Mouse (Mus musculus) liver, embryonic 14.5 days (tissue): ENCODE measurements around the gene Gm45062. TPM values are rescaled to one million over a fixed set of nuclear protein-coding genes. Genes with fewer than 3 reads are reported as not detected.

Source experiments
- ATAC-seq: fragments of 200-750 bp; cut with Nextera tagmentation; 2 replicates; pipeline ENCODE4 v1.8.0; 2017; ENCODE audit warnings: moderate number of reproducible peaks, mild to moderate bottlenecking, moderate library complexity; ENCODE audit not compliant: insufficient read depth
- DNase-seq, 3 experiments: peaks; one replicate each; pipeline ENCODE4 v3.0.0-alpha.2; 2012 to 2013; ENCODE audit warnings: low read depth in 3 of 3, low spot score in 3 of 3
- H3K27ac ChIP-seq: fragments of 300-500 bp; sonication (generic); 2 replicates; pipeline ENCODE4 v1.5.1; 2014; ENCODE audit warnings: moderate library complexity, mild to moderate bottlenecking, control low read depth, inconsistent platforms
- H3K27me3 ChIP-seq: fragments of 300-500 bp; sonication (generic); 2 replicates; pipeline ENCODE4 v1.6.1; 2014; ENCODE audit warnings: mild to moderate bottlenecking, low read length, moderate library complexity; ENCODE audit not compliant: control insufficient read depth, insufficient read depth
- H3K36me3 ChIP-seq: fragments of 300-500 bp; sonication (generic); replicated peaks from 2 replicates; pipeline ENCODE4 v1.6.1; 2014; ENCODE audit warnings: low read depth; ENCODE audit not compliant: control insufficient read depth, insufficient read depth
- H3K4me1 ChIP-seq, 2 experiments: fragments of 200-500 bp in 1 of 2; fragments of 300-500 bp in 1 of 2; sonication (generic) in 1 of 2; replicated peaks; 2 replicates each; pipeline ENCODE4 v1.6.1; 2012 to 2014; ENCODE audit warnings: antibody characterized with exemption in 1 of 2, inconsistent platforms in 1 of 2, low read length in 1 of 2; ENCODE audit not compliant: control insufficient read depth in 2 of 2, insufficient read depth in 2 of 2
- H3K4me2 ChIP-seq: fragments of 300-500 bp; sonication (generic); 2 replicates; pipeline ENCODE4 v1.6.1; 2014; ENCODE audit warnings: low read depth, mild to moderate bottlenecking, control low read depth, moderate library complexity
- H3K4me3 ChIP-seq, 2 experiments: fragments of 200-500 bp in 1 of 2; fragments of 300-500 bp in 1 of 2; sonication (generic) in 1 of 2; 2 replicates each; pipeline ENCODE4 v1.5.1; 2012 to 2014; ENCODE audit warnings: low read depth in 2 of 2, low read length in 2 of 2, mild to moderate bottlenecking in 2 of 2, control low read depth in 1 of 2, inconsistent platforms in 1 of 2, moderate library complexity in 1 of 2; ENCODE audit not compliant: insufficient read depth in 1 of 2
- H3K9ac ChIP-seq: fragments of 300-500 bp; sonication (generic); replicated peaks from 2 replicates; pipeline ENCODE4 v1.6.1; 2014; ENCODE audit warnings: mild to moderate bottlenecking, control low read depth, moderate library complexity
- H3K9me3 ChIP-seq: fragments of 300-500 bp; sonication (generic); 2 replicates; pipeline ENCODE4 v1.6.1; 2016; ENCODE audit warnings: low read length, mixed read lengths; ENCODE audit not compliant: control insufficient read depth
- CTCF ChIP-seq: IDR thresholded peaks from 2 replicates; pipeline ENCODE4 v1.5.1; 2016; ENCODE audit warnings: antibody characterized with exemption, low read depth, control low read depth
- EP300 ChIP-seq: IDR thresholded peaks from 2 replicates; pipeline ENCODE4 v1.6.1; 2016; ENCODE audit warnings: antibody characterized with exemption, low read depth
- WGBS: fragments of 180-500 bp; shearing (Covaris S2); extraction: QIAGEN DNeasy Blood & Tissue Kit; methylation state at CpG from one replicate; pipeline ENCODE4 v1.1.7; 2014; ENCODE audit not compliant: insufficient replicate concordance; 5-methylcytosine and 5-hydroxymethylcytosine counted together
- polyA plus RNA-seq, 2 experiments: library from polyadenylated mRNA; depleted of rRNA in 1 of 2; stranded (reverse) in 1 of 2; unstranded in 1 of 2; fragments of >200 nt; fragmentation: Nextera tagmentation in 1 of 2; extraction: Ambion mirVana in 1 of 2; gene quantifications; 2 replicates each; pipeline versions ENCODE4 v1.2.1 to v1.2.3; 2012 to 2014

Gm45062 gene
- polyA plus RNA-seq, 2 experiments: 0.86 to 1.9 TPM

GRCm38 (mm10) chr6:8485414-8486175 lies 226.3 kb downstream of the Gm45062 start:
- ATAC-seq: peak; percentile 12; the same call in 1 of the 2 replicates
- H3K27ac ChIP-seq: peak overlapping the region; percentile 28; the same call in 1 of the 2 replicates
- H3K27me3 ChIP-seq: no peaks in the 10 kb centered on the region
- WGBS: 66% methylated on average over 16 of the region's 16 CpGs
- H3K4me3 ChIP-seq: no peak overlapping the region
- peaks cover 27 to 35% of the 10 kb centered on the region in 2 experiments for H3K4me1 ChIP-seq
- no peak for TF ChIP-seq CTCF
- no peak for TF ChIP-seq EP300
- no peaks in the 10 kb centered on the region for H3K9me3 ChIP-seq
- H3K9ac ChIP-seq: no peak overlapping the region
- peak overlapping the region; percentile 42 for H3K4me2 ChIP-seq
- no peak for DNase-seq
- H3K36me3 ChIP-seq: no peaks in the 10 kb centered on the region

- Histone ChIP-seq H3K27ac (peak overlapping the region; percentile 69), H3K9me3 (no peaks in the 10 kb centered on the region), H3K9ac (peak overlapping the region; percentile 21; the same call in 1 of the 2 replicates), H3K4me3 (no peak overlapping the region), H3K4me1 (peaks cover 27 to 35% of the 10 kb centered on the region in 2 experiments), H3K4me2 (peak overlapping the region; percentile 56), H3K36me3 (no peaks in the 10 kb centered on the region), H3K27me3 (no peaks in the 10 kb centered on the region)
- TF ChIP-seq CTCF (no peak), EP300 (no peak)
- 81% methylated on average over 17 of the region's 17 CpGs for WGBS
- ATAC-seq (no peak), DNase-seq (no peak)
These were observed 227.3 kb downstream of the Gm45062 start for GRCm38 (mm10) chr6:8486391-8487043.

- peak; percentile 87 for ATAC-seq
- H3K27ac ChIP-seq: peak overlapping the region; percentile 69
These were observed 228.0 kb downstream of the Gm45062 start for GRCm38 (mm10) chr6:8487044-8487853.

GRCm38 (mm10) chr6:8488249-8488648 lies 229.0 kb downstream of the Gm45062 start:
- ATAC-seq (no peak), DNase-seq (no peak)
- no peak overlapping the region; the same call in 1 of the 2 replicates for H3K9ac ChIP-seq
- H3K4me3 ChIP-seq: no peak overlapping the region
- peak overlapping the region; percentile 69 for H3K27ac ChIP-seq
- H3K36me3 ChIP-seq: no peaks in the 10 kb centered on the region
- WGBS: 22% methylated on average over 5 of the region's 5 CpGs
- peak overlapping the region; percentile 56 for H3K4me2 ChIP-seq
- peaks cover 27 to 35% of the 10 kb centered on the region in 2 experiments for H3K4me1 ChIP-seq
- no peak for TF ChIP-seq EP300
- TF ChIP-seq CTCF: no peak
- H3K27me3 ChIP-seq: no peaks in the 10 kb centered on the region
- H3K9me3 ChIP-seq: no peaks in the 10 kb centered on the region

More at GRCm38 (mm10) chr6:8487044-8487853, 228.0 kb downstream of the Gm45062 start:
- DNase-seq: peak; percentile 66 to 81 (median 73)
- no peak for TF ChIP-seq CTCF
- peak; percentile 95 for TF ChIP-seq EP300
- WGBS: 22% methylated on average over 20 of the region's 20 CpGs
- Histone ChIP-seq H3K27me3 (no peaks in the 10 kb centered on the region), H3K4me2 (peak overlapping the region; percentile 56), H3K9me3 (no peaks in the 10 kb centered on the region), H3K36me3 (no peaks in the 10 kb centered on the region), H3K9ac (peak overlapping the region; percentile 21), H3K4me1 (peaks cover 27 to 35% of the 10 kb centered on the region in 2 experiments), H3K4me3 (peak overlapping the region; percentile 14 to 53)
